Mouse (Mus musculus): ENCODE measurements around the gene Zcchc13. TPM values are rescaled to one million over a fixed set of nuclear protein-coding genes. Genes with fewer than 3 reads are reported as not detected.
"Not testable (repeated sequence)": the region's sequence is repeated elsewhere in the genome, so short reads cannot be mapped to it uniquely, and the experiment has no call there.

The Zcchc13 gene
- total RNA-seq, 2 experiments from 2014 or later: not detected

DNA sequence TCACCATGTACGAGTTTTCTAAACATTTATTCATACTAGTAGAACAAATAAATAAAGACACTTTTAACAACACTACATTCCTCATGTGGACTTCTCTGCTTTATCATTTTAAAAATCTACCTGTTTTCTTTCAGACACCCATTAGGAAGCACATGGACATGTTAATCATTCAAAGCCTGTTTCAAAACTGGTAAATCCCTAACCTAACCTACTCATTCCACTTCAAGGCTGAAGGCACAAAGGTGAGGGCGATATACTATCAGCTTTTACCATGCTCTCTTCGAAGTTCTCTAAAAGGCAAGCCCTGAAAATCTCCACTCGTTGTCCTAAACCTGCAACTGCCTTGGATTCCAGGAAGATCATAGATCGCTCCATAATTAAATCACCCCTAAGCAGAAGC, 8.2 kb downstream of the Zcchc13 start:
- DNase-seq (ENCODE audit: low spot score in 2 of 2): no peak

DNA sequence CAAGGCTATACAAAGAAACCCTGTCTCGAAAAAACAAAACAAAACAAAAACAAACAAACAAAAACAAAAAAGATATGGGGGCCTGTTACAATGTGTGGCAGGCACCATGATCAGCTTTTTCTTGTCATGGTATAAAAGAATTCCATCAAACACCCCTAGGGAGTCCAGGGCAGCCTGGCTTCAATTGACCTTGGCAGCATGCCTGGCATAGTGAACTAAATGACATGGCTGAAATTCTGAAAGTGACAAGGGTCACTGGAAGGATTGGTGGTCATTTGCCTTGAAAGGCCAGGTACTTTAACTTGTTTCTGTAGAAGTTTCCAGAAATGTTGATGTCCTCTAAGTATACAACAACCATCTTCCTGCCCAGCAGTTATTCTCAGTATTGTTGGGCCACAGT, 13.9 kb downstream of the Zcchc13 start:
- no peak for DNase-seq (ENCODE audit: low spot score in 2 of 2)

DNA sequence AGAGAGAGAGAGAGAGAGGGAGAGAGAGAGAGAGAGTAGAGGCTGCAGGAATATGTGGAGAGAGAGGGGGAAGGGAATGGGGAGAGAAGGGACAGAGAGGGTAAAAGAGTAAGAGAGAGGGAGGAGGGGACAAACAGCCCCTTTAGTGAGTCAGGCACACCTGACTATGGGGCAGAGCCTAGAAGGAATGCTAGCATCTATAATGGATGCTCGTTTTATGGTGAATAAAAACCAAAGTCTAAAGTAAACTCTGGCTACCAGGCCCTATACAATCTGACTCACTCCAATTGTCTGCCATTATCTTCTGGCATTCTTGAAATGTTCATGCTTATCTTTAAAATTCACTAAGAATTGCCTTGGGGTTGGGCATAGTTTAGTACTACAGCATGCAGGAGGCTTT, 21.7 kb downstream of the Zcchc13 start:
- no peak for DNase-seq (ENCODE audit: low spot score in 2 of 2)

DNA sequence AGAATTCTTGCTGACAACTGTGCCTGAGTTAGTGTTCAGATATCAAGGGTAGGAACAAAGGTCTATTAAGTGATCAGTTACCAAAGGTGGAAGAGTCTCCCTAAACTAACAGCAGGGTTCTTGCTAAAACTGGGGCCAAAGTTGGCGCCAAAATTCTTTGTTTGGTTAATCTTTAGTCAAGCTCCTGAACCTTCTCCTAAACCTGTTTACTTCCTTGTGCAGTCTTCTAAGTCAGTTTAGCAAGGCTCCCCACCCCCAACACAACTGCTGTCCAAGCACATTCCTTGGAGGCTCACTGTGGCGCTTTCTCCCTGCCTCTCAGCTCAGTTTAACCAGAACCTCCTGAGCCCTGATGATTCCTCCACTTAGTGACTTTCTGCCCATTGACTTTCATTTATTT, 22.6 kb downstream of the Zcchc13 start:
- no peak for DNase-seq (ENCODE audit: low spot score in 2 of 2)

DNA sequence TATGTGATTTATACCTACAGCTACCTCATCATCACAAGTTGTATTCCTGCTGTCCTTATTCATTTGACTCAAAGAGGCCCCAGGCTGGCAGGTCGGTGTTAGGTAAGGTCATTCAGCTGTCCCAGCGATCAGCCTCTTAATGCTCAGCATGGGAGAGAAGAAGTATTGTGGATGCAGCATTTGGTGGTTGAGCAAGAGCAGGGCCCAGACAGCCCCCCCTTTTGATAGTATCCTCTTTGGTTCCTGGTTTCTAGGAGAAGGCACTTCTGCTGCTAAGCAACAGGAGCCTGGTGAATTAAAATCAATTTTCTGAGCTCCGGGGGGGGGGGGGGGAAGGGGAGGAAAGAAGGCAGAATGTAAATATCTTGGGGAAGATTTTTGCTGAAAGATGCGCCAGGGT, 28.6 kb downstream of the Zcchc13 start:
- DNase-seq (ENCODE audit: low spot score in 2 of 2): peak in 1 of 2 experiments; percentile 16

DNA sequence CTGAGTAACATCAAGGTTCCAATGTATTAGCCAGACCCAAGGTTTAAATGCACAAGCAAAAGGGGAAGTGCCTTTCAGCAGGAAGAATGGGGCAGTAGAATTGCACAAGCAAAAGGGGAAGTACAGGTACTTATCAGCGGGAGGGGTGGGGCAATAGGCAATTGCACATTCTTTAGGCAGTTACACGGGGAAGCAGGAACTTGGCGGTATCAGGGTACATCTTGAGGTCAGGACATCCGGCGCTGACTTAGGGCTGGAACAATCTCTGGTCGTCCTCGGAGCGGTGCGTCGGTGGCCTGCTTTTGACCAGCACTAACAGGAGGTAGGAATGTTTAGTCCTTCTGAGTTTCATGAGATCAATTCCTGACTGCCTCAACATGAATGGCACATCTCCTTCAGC, 34.1 kb downstream of the Zcchc13 start:
- not testable (repeated sequence) for DNase-seq (ENCODE audit: low spot score in 2 of 2)

DNA sequence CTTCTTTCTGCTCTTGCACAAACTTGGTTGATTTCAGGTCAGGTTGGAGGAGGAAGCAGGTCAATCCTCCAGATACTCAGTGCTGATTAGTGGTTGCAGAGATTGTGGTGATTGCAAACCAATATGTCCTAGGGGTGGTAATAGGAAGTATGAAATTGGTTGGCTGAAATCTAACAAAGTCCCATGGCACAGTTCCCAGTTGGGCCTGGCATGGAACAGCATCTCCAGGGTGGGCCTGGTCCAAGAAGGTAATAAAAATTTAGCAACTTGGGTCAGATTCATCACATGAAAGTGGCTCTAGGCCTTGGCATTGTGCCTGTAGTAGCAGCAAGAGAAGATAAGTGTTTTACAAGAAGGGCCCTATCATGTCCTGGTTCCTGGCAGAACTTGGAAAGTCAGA, 39.9 kb downstream of the Zcchc13 start:
- no peak for DNase-seq (ENCODE audit: low spot score in 2 of 2)

DNA sequence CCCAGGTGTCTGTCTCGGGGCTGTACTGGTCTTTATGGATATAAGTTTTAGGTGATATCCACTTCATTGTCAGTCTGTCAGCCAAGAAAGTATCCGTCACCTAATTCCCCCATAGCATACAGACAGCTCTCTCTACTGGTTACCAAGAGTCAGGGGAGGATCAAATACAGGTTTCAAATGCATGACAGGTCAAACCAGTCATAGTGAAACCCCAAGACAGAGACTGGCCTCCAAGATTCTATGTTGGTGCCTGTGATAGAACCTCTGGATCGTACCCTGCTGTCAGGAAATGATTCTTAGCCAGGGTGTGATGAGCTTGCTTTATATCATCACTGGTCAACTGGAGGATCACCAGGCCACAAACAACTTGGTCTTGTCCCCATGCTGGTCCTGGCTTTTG, 43.4 kb downstream of the Zcchc13 start:
- DNase-seq (ENCODE audit: low spot score in 2 of 2): no peak

DNA sequence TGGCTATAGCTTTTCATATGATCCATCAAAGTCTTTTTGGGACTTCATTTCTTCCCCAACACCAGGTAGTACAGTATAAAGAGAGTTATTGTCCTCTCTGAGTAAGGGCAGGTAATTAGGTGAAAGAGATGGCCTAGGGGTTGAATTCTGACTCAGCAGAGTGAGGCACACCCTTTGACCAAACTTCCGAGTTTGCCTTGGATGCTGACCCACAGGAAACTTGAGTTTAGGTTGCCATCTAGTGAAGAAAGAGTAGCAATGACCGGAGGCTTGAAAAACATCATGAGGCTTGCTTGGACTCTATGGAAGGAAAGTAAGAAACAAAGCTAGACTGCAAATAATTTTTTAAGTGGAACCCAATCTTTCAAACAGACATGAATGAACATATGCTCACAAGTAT, 44.3 kb downstream of the Zcchc13 start:
- DNase-seq (ENCODE audit: low spot score in 2 of 2): no peak

Other genes with a start within 250 kb of the Zcchc13 start
- under 1 TPM in 1 of 2 experiments, not detected in 1; 0.46 TPM for gene Tsx, start 216.1 kb upstream of the Zcchc13 start, total RNA-seq (2021)
- gene Gm26992, start 208.6 kb upstream of the Zcchc13 start, total RNA-seq (2021): not detected
- gene Slc16a2, start 191.4 kb downstream of the Zcchc13 start, total RNA-seq (2021): 10 to 100 TPM; 83.3 to 92.3 TPM